Mouse (Mus musculus) lung, adult 2 months (tissue): ENCODE measurements at regions not wholly inside any gene's neighbourhood (a gene's known extent, or its start where the extent isn't known, plus 50 kb on each side); places are given as distances from the start of the nearest gene placed in this dataset.

Experiments used
- CTCF ChIP-seq: fragments of 200-500 bp; IDR thresholded peaks from 2 replicates; pipeline ENCODE4 v1.5.1; 2011; ENCODE audit warnings: mild to moderate bottlenecking, low read length, control low read depth; ENCODE audit not compliant: insufficient read depth
- POLR2A ChIP-seq: fragments of 200-500 bp; IDR thresholded peaks from 2 replicates; pipeline ENCODE4 v1.6.1; 2011; ENCODE audit warnings: low read depth, mild to moderate bottlenecking, control low read depth, low read length, borderline replicate concordance; ENCODE audit errors: extremely low read depth

DNA sequence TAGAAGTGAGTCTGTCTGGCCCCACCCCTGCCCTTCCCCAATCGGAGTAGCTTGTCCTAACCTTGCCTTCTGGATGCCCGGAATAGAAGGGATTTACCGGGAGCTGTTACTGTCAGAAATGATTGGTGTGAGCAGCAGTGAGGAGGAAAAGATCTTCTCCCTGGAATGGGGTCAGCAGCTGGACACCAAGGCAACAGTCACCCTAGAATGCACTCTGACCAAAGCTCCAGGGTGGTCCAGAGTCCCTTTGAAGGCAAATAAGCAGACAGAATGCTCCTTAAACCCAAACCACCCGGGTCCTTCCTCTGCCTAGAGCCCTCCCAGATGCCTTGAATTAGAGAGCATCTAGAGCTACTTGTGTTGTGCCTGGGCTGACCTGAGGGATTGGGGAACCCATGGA is 196.2 kb downstream of the H2al1j start:
- TF ChIP-seq CTCF (no peak), POLR2A (no peak)
